Mouse (Mus musculus) hindbrain, embryonic 10.5 days (tissue): ENCODE results near the gene Nkx2-2. TPM values are rescaled to one million over a fixed set of nuclear protein-coding genes. Genes with fewer than 3 reads are reported as not detected.
A peak's percentile ranks its signal among the peaks of the same experiment; 100 is the strongest.

ENCODE experiments used
- DNase-seq: peaks from one replicate; pipeline ENCODE4 v3.0.0-alpha.2; 2017; ENCODE audit warnings: low spot score
- H3K27ac ChIP-seq: fragments of 300-500 bp; sonication (generic); 2 replicates; pipeline ENCODE4 v1.5.1; 2016; ENCODE audit warnings: mild to moderate bottlenecking, moderate library complexity
- H3K27me3 ChIP-seq: fragments of 300-500 bp; sonication (generic); 2 replicates; pipeline ENCODE4 v1.6.1; 2016; ENCODE audit warnings: mild to moderate bottlenecking; ENCODE audit not compliant: poor library complexity, insufficient read depth, severe bottlenecking
- H3K36me3 ChIP-seq: fragments of 300-500 bp; sonication (generic); 2 replicates; pipeline ENCODE4 v1.6.1; 2016; ENCODE audit warnings: mild to moderate bottlenecking, moderate library complexity
- H3K4me1 ChIP-seq: fragments of 300-500 bp; sonication (generic); replicated peaks from 2 replicates; pipeline ENCODE4 v1.6.1; 2016; ENCODE audit warnings: mild to moderate bottlenecking
- H3K4me3 ChIP-seq: fragments of 300-500 bp; sonication (generic); 2 replicates; pipeline ENCODE4 v1.5.1; 2016; ENCODE audit warnings: mild to moderate bottlenecking, moderate library complexity
- H3K9me3 ChIP-seq: fragments of 300-500 bp; sonication (generic); 2 replicates; pipeline ENCODE4 v1.6.1; 2016; ENCODE audit warnings: mild to moderate bottlenecking, moderate library complexity
- WGBS: fragments of 180-500 bp; shearing (Covaris S2); methylation state at CpG from one replicate; pipeline ENCODE4 v1.1.7; 2016; 5-methylcytosine and 5-hydroxymethylcytosine counted together
- polyA plus RNA-seq: library from polyadenylated mRNA; unstranded; fragments of >200 nt; fragmentation: Nextera tagmentation; extraction: Ambion mirVana; gene quantifications from 2 replicates; pipeline ENCODE4 v1.2.1, GENCODE M21; 2016

The Nkx2-2 gene
- polyA plus RNA-seq = 3.2 and 5.0 TPM in 2 replicates

GRCm38 (mm10) chr2:147193271-147194255, at the start of gene Nkx2-2:
Nkx2-2 (minus strand) TSS chr2:147194243.
- H3K4me1 ChIP-seq = peaks cover 46% of the 10 kb centered on the region
- H3K9me3 ChIP-seq = no peaks in the 10 kb centered on the region
- H3K36me3 ChIP-seq = no peaks in the 10 kb centered on the region
- peaks cover 100% of the 10 kb centered on the region for H3K27me3 ChIP-seq
- DNase-seq = peak; percentile 61
- WGBS = under 1% methylated on average over 54 of the region's 54 CpGs
- peak within 1 kb of the TSS; percentile 50; the same call in 1 of the 2 replicates for H3K27ac ChIP-seq
- peak within 1 kb of the TSS; percentile 48 for H3K4me3 ChIP-seq

- peak; percentile 10 for DNase-seq
- H3K4me1 ChIP-seq = no peaks in the 10 kb centered on the region; the same call in 1 of the 2 replicates
- H3K4me3 ChIP-seq = peak overlapping the region; percentile 20; the same call in 1 of the 2 replicates
- no peaks in the 10 kb centered on the region for H3K9me3 ChIP-seq
- H3K27ac ChIP-seq = peak overlapping the region; percentile 59
- H3K36me3 ChIP-seq = no peaks in the 10 kb centered on the region
- H3K27me3 ChIP-seq = no peaks in the 10 kb centered on the region; the same call in 1 of the 2 replicates
- 59% methylated on average over 25 of the region's 25 CpGs for WGBS
These were observed 41.8 kb upstream of the Nkx2-2 start for GRCm38 (mm10) chr2:147235707-147236290.

- H3K9me3 ChIP-seq = no peaks in the 10 kb centered on the region
- H3K36me3 ChIP-seq = no peaks in the 10 kb centered on the region
- H3K27me3 ChIP-seq = no peaks in the 10 kb centered on the region
- H3K27ac ChIP-seq = no peak overlapping the region
- no peak overlapping the region for H3K4me3 ChIP-seq
- DNase-seq = no peak
- WGBS = 86% methylated on average over 5 of the region's 5 CpGs
- H3K4me1 ChIP-seq = no peaks in the 10 kb centered on the region; the same call in 1 of the 2 replicates
These were observed 37.1 kb upstream of the Nkx2-2 start for GRCm38 (mm10) chr2:147231175-147231574.

- H3K36me3 ChIP-seq = no peaks in the 10 kb centered on the region
- WGBS = 31% methylated on average over 4 of the region's 4 CpGs
- DNase-seq = no peak
- no peaks in the 10 kb centered on the region for H3K9me3 ChIP-seq
- no peak overlapping the region for H3K27ac ChIP-seq
- H3K4me3 ChIP-seq = no peak overlapping the region
- H3K27me3 ChIP-seq = peaks cover 17% of the 10 kb centered on the region
- H3K4me1 ChIP-seq = 0 out of 2 replicates have a peak, but pooled peaks cover 3% of the 10 kb centered on the region
These were observed 11.1 kb upstream of the Nkx2-2 start for GRCm38 (mm10) chr2:147205076-147205615.

- Histone ChIP-seq H3K4me1 (peaks cover 32% of the 10 kb centered on the region), H3K27ac (peak overlapping the region; percentile 31; the same call in 1 of the 2 replicates), H3K9me3 (no peaks in the 10 kb centered on the region), H3K27me3 (peaks cover 99% of the 10 kb centered on the region), H3K4me3 (peak overlapping the region; percentile 48), H3K36me3 (no peaks in the 10 kb centered on the region)
- peak; percentile 60 for DNase-seq
- WGBS = under 1% methylated on average over 71 of the region's 71 CpGs
These were observed 920 bp upstream of the Nkx2-2 start for GRCm38 (mm10) chr2:147194711-147195615.

- no peaks in the 10 kb centered on the region for H3K9me3 ChIP-seq
- no peak for DNase-seq
- peaks cover 100% of the 10 kb centered on the region for H3K27me3 ChIP-seq
- WGBS = 4% methylated on average over 13 of the region's 13 CpGs
- H3K36me3 ChIP-seq = no peaks in the 10 kb centered on the region
- H3K4me3 ChIP-seq = peak overlapping the region; percentile 48
- no peak overlapping the region for H3K27ac ChIP-seq
- peaks cover 52% of the 10 kb centered on the region for H3K4me1 ChIP-seq
These were observed 1.3 kb downstream of the Nkx2-2 start for GRCm38 (mm10) chr2:147192731-147193130.

- Histone ChIP-seq H3K4me1 (peaks cover 73% of the 10 kb centered on the region), H3K27ac (peak overlapping the region; percentile 23; the same call in 1 of the 2 replicates), H3K4me3 (peak overlapping the region; percentile 29), H3K9me3 (no peaks in the 10 kb centered on the region), H3K36me3 (no peaks in the 10 kb centered on the region), H3K27me3 (peaks cover 100% of the 10 kb centered on the region)
- DNase-seq = peak; percentile 34
- WGBS = under 1% methylated on average over 27 of the region's 27 CpGs
These were observed 3.6 kb downstream of the Nkx2-2 start for GRCm38 (mm10) chr2:147190316-147191021.

GRCm38 (mm10) chr2:147189546-147190315, 4.3 kb downstream of the Nkx2-2 start:
- Histone ChIP-seq H3K4me3 (peak overlapping the region; percentile 29; the same call in 1 of the 2 replicates), H3K36me3 (no peaks in the 10 kb centered on the region), H3K9me3 (no peaks in the 10 kb centered on the region), H3K27me3 (peaks cover 99% of the 10 kb centered on the region), H3K27ac (peak overlapping the region; percentile 50; the same call in 1 of the 2 replicates), H3K4me1 (peaks cover 67% of the 10 kb centered on the region)
- peak; percentile 59 for DNase-seq
- under 1% methylated on average over 28 of the region's 28 CpGs for WGBS

GRCm38 (mm10) chr2:147188871-147189545, 5.0 kb downstream of the Nkx2-2 start:
- Histone ChIP-seq H3K36me3 (no peaks in the 10 kb centered on the region), H3K9me3 (no peaks in the 10 kb centered on the region), H3K4me1 (peaks cover 66% of the 10 kb centered on the region), H3K27ac (peak overlapping the region; percentile 53; the same call in 1 of the 2 replicates), H3K4me3 (peak overlapping the region; percentile 29; the same call in 1 of the 2 replicates), H3K27me3 (peaks cover 99% of the 10 kb centered on the region)
- WGBS = under 1% methylated on average over 11 of the region's 11 CpGs
- no peak for DNase-seq

GRCm38 (mm10) chr2:147188074-147188700, 5.9 kb downstream of the Nkx2-2 start:
- Histone ChIP-seq H3K36me3 (no peaks in the 10 kb centered on the region), H3K27me3 (peaks cover 99% of the 10 kb centered on the region), H3K27ac (peak overlapping the region; percentile 53; the same call in 1 of the 2 replicates), H3K9me3 (no peaks in the 10 kb centered on the region), H3K4me1 (peaks cover 61% of the 10 kb centered on the region), H3K4me3 (peak overlapping the region; percentile 32; the same call in 1 of the 2 replicates)
- WGBS = under 1% methylated on average over 28 of the region's 28 CpGs
- peak; percentile 83 for DNase-seq
